Mouse (Mus musculus) midbrain, postnatal 0 days (tissue): Measurements from ENCODE around the gene Dcaf11. TPM values are rescaled to one million over a fixed set of nuclear protein-coding genes. Genes with fewer than 3 reads are reported as not detected.

ENCODE experiments used
- ATAC-seq: fragments of 200-750 bp; cut with Nextera tagmentation; 2 replicates; pipeline ENCODE4 v1.8.0; 2017; ENCODE audit warnings: moderate number of reproducible peaks, mild to moderate bottlenecking, moderate TSS enrichment, moderate library complexity; ENCODE audit not compliant: low FRiP score
- DNase-seq: peaks from one replicate; pipeline ENCODE4 v3.0.0-alpha.2; 2015; ENCODE audit warnings: low spot score
- H3K27ac ChIP-seq: fragments of 300-500 bp; sonication (generic); 2 replicates; pipeline ENCODE4 v1.5.1; 2014; ENCODE audit warnings: low read depth, mild to moderate bottlenecking, low read length, mixed read lengths
- H3K27me3 ChIP-seq: fragments of 300-500 bp; sonication (generic); 2 replicates; pipeline ENCODE4 v1.6.1; 2014; ENCODE audit warnings: low read length, control low read depth, mixed read lengths; ENCODE audit not compliant: insufficient read depth
- H3K36me3 ChIP-seq: fragments of 300-500 bp; sonication (generic); 2 replicates; pipeline ENCODE4 v1.6.1; 2014; ENCODE audit warnings: low read length, control low read depth, mixed read lengths; ENCODE audit not compliant: insufficient read depth
- H3K4me1 ChIP-seq: fragments of 300-500 bp; sonication (generic); 2 replicates; pipeline ENCODE4 v1.6.1; 2014; ENCODE audit warnings: mild to moderate bottlenecking, control low read depth, antibody characterized with exemption, low read length, mixed read lengths; ENCODE audit not compliant: insufficient read depth
- H3K4me2 ChIP-seq: fragments of 300-500 bp; sonication (generic); 2 replicates; pipeline ENCODE4 v1.6.1; 2014; ENCODE audit warnings: low read depth, mild to moderate bottlenecking, low read length, mixed read lengths; ENCODE audit not compliant: poor library complexity, severe bottlenecking
- H3K4me3 ChIP-seq: fragments of 300-500 bp; sonication (generic); 2 replicates; pipeline ENCODE4 v1.5.1; 2014; ENCODE audit warnings: low read depth, mild to moderate bottlenecking, low read length, moderate library complexity
- H3K9ac ChIP-seq: fragments of 300-500 bp; sonication (generic); replicated peaks from 2 replicates; pipeline ENCODE4 v1.6.1; 2014; ENCODE audit warnings: mild to moderate bottlenecking, low read length, moderate library complexity, mixed read lengths; ENCODE audit not compliant: poor library complexity, severe bottlenecking
- H3K9me3 ChIP-seq: fragments of 300-500 bp; sonication (generic); 2 replicates; pipeline ENCODE4 v1.6.1; 2016; ENCODE audit warnings: low read length, control low read depth
- CTCF ChIP-seq: IDR thresholded peaks from 2 replicates; pipeline ENCODE4 v1.5.1; 2016; ENCODE audit warnings: antibody characterized with exemption, mild to moderate bottlenecking
- WGBS: fragments of 180-500 bp; shearing (Covaris S2); extraction: QIAGEN DNeasy Blood & Tissue Kit; methylation state at CpG from one replicate; pipeline ENCODE4 v1.1.7; 2014; 5-methylcytosine and 5-hydroxymethylcytosine counted together
- polyA plus RNA-seq: library from polyadenylated mRNA; unstranded; fragments of >200 nt; fragmentation: Nextera tagmentation; extraction: Ambion mirVana; gene quantifications from 2 replicates; pipeline ENCODE4 v1.2.1, GENCODE M21; 2015
- total RNA-seq: library from RNA; depleted of rRNA; stranded (reverse); fragments of >200 nt; gene quantifications from 2 replicates; pipeline ENCODE4 v1.2.3, GENCODE M21; 2014; rRNA removed

Dcaf11 gene
- total RNA-seq (98.3 and 103 TPM in 2 replicates), polyA plus RNA-seq (102 and 114 TPM in 2 replicates)

DNA sequence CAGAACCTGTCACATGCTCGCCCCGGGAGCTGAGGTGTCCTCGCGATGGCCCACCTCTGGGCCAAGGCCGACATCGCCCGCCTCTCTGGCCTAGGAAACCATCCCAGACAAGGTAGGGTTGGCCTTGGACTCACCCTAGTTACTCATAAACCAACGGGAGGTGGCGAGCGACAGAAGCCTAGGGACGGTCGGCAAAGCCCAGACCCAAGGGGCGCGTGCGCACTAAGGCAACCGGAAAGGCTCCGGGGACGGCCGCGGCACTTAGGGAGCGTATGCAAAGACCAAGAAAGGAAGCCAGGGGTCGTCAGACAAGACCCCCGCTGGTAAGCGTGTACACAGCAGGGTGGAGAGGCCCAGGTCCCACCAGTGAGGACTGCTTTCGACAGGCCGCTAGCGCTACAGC, at the start of gene Dcaf11:
Dcaf11 (plus strand) TSS at position 208 of the 403 bp plus-strand sequence.
- under 1% methylated on average over 27 of the region's 27 CpGs for WGBS
- TF ChIP-seq CTCF, result peak; percentile 61
- peak; percentile 97 for DNase-seq

DNA sequence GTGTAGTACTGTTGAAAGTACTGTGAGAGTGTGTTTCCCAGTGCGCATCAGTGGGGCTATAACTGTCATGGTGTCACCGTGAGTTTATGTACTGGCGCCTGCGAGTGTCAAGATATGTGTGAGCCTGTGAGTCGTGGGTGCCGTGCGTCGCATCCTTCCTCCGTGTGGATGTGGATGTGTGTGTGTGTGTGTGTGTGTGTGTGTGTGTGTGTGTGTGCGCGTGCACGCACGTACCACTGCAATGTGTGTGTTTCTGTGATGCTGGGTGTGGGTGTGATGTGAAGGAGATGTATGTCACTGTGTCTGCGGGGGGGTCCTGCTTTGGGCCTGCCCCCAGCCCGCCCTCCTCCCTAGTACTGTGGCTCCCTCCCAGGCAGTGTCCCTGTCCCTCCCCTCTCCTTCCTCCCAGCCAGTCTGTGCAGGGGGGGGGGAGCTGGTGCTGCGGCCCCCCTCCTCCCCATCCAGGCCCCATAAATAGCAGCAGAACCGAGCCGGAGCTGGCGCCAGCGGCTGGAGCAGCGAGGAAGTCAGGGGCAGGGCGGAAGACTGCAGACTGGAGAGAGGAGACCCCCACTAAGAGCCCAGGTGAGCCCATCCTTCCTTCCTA, 49.6 kb upstream of the Dcaf11 start, which contains the start of gene Cpne6:
Cpne6 (plus strand) TSS at position 321 of the 607 bp plus-strand sequence.
- Histone ChIP-seq H3K27ac (no peak within 1 kb of the TSS), H3K4me2 (peak within 1 kb of the TSS; percentile 29), H3K9ac (0 out of 2 replicates have a peak within 1 kb of the TSS, but pooled peaks have one; percentile 1), H3K9me3 (no peaks in the 10 kb centered on the region), H3K36me3 (peaks cover 3% of the 10 kb centered on the region; the same call in 1 of the 2 replicates), H3K4me3 (no peak within 1 kb of the TSS), H3K4me1 (0 out of 2 replicates have a peak, but pooled peaks cover 4% of the 10 kb centered on the region), H3K27me3 (no peaks in the 10 kb centered on the region)
- ATAC-seq, result peak; percentile 25; the same call in 1 of the 2 replicates
- no peak for DNase-seq
- TF ChIP-seq CTCF, result no peak
- WGBS, result 73% methylated on average over 18 of the region's 22 CpGs

More for the DNA sequence above, at the start of gene Dcaf11:
- no peaks in the 10 kb centered on the region for H3K9me3 ChIP-seq
- H3K4me2 ChIP-seq, result peak within 1 kb of the TSS; percentile 76
- H3K27me3 ChIP-seq, result no peaks in the 10 kb centered on the region
- peak within 1 kb of the TSS; percentile 49 for H3K4me3 ChIP-seq
- peak within 1 kb of the TSS; percentile 71 for H3K9ac ChIP-seq
- peak within 1 kb of the TSS; percentile 97 for H3K27ac ChIP-seq
- peaks cover 17% of the 10 kb centered on the region for H3K36me3 ChIP-seq
- H3K4me1 ChIP-seq, result peaks cover 7% of the 10 kb centered on the region; the same call in 1 of the 2 replicates
- peak; percentile 85 for ATAC-seq

DNA sequence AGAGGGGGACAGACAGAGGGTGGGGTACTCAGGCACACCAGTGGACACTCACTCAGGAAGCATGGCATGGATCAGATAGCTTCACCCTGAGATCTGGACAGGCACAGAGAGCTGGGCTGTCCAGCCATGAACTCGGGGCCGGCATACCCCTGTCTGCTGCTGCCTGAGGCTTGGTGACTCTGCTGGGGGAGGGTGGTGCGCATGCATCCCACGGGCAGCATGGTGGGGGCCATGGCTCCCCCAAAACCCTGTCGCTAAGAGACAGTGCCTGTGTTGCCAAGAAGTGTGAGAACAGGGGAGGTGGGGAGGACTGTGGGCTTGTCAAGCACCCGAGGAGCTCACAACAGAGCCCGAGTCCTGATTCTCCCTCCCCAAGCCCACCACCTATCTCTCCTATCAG, 48.8 kb upstream of the Dcaf11 start:
- peaks cover 3% of the 10 kb centered on the region; the same call in 1 of the 2 replicates for H3K36me3 ChIP-seq
- no peak overlapping the region for H3K4me3 ChIP-seq
- H3K4me2 ChIP-seq, result peak overlapping the region; percentile 29
- TF ChIP-seq CTCF, result no peak
- 0 out of 2 replicates have a peak, but pooled peaks cover 4% of the 10 kb centered on the region for H3K4me1 ChIP-seq
- WGBS, result 44% methylated on average over 7 of the region's 7 CpGs
- 0 out of 2 replicates have a peak overlapping the region, but pooled peaks have one; percentile 1 for H3K9ac ChIP-seq
- H3K27me3 ChIP-seq, result no peaks in the 10 kb centered on the region
- DNase-seq, result peak; percentile 46
- ATAC-seq, result peak; percentile 42
- no peaks in the 10 kb centered on the region for H3K9me3 ChIP-seq
- H3K27ac ChIP-seq, result no peak overlapping the region

DNA sequence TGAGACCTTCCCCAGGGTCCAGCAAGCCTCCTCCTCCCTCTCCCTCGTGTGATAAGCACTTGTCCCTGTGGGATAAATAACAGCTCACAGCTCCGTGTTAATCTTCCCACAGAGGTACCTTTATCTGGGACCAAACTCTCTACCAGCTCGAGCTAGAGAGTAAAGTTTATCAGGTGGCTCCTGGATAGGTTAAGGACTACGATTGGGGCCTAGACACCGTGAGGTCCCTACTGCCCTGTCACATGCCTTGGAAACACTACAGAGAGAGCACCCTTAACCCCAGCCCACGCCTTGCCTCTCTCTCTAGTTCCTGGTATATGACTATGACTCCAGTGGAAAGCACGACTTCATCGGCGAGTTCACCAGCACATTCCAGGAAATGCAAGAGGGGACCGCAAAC, 45.9 kb upstream of the Dcaf11 start:
- TF ChIP-seq CTCF, result no peak
- WGBS, result 72% methylated on average over 10 of the region's 10 CpGs
- no peaks in the 10 kb centered on the region for H3K36me3 ChIP-seq
- no peak overlapping the region for H3K27ac ChIP-seq
- no peaks in the 10 kb centered on the region for H3K9me3 ChIP-seq
- peaks cover 6% of the 10 kb centered on the region for H3K4me1 ChIP-seq
- no peak overlapping the region for H3K9ac ChIP-seq
- H3K4me2 ChIP-seq, result no peak overlapping the region
- H3K4me3 ChIP-seq, result no peak overlapping the region
- ATAC-seq, result no peak
- DNase-seq, result no peak
- H3K27me3 ChIP-seq, result no peaks in the 10 kb centered on the region

DNA sequence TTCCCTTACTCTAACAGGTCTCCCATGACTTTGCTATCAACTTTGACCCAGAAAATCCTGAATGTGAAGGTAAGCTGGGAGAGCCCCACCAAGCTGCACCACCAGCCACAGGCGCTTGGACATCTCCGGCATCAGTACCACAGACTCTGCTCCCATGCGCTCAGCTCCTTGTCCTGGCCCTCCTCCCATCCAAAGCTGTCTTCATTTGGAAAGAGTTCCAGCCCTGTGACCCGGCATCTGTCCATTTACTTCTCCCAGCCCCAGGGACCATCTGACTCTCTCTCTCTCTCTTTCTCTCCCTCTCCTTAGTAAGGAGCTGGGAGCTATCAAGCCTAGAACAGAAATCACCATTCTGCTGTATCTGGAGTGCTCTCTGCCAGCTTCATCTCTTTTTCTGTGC, 44.0 kb upstream of the Dcaf11 start:
- ATAC-seq (no peak), DNase-seq (no peak)
- 86% methylated on average over 4 of the region's 4 CpGs for WGBS

DNA sequence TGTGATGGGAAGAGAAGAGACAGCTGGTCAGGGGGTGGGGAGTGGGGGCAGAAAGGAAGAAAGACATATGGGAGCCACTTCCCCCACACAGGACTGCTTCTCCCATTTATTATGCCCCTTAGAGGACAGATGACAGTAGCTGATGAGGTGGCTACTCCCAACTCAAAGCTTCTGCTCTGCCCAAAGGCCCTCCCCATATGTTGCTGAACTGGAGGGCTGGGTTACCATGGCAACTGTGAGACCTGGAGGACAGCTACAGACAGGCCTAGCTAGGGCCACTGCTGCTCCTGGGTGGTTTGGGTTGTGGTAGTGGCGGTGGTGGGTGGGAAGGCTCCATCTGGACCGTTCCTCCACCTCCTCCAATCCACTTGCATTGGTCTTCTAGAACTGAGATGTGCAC, 40.9 kb upstream of the Dcaf11 start:
- Histone ChIP-seq H3K9me3 (no peaks in the 10 kb centered on the region), H3K4me1 (peaks cover 5% of the 10 kb centered on the region), H3K4me3 (no peak overlapping the region), H3K9ac (no peak overlapping the region), H3K27ac (no peak overlapping the region), H3K36me3 (no peaks in the 10 kb centered on the region), H3K27me3 (peaks cover 3% of the 10 kb centered on the region; the same call in 1 of the 2 replicates), H3K4me2 (no peak overlapping the region)
- peak; percentile 86 for DNase-seq
- WGBS, result 31% methylated on average over 2 of the region's 2 CpGs
- TF ChIP-seq CTCF, result no peak
- ATAC-seq, result peak; percentile 64

More for the DNA sequence above, 44.0 kb upstream of the Dcaf11 start:
- H3K27me3 ChIP-seq, result no peaks in the 10 kb centered on the region
- no peak overlapping the region for H3K9ac ChIP-seq
- no peak overlapping the region for H3K27ac ChIP-seq
- H3K9me3 ChIP-seq, result no peaks in the 10 kb centered on the region
- H3K4me2 ChIP-seq, result no peak overlapping the region
- peaks cover 8% of the 10 kb centered on the region for H3K4me1 ChIP-seq
- TF ChIP-seq CTCF, result no peak
- H3K4me3 ChIP-seq, result no peak overlapping the region
- H3K36me3 ChIP-seq, result no peaks in the 10 kb centered on the region
